Mouse (Mus musculus) spleen, adult 2 months (tissue): ENCODE data around the gene Stim1. TPM values are rescaled to one million over a fixed set of nuclear protein-coding genes. Genes with fewer than 3 reads are reported as not detected.

Experiments
- DNase-seq, 2 experiments: peaks; one replicate each; pipeline versions ENCODE4 v3.0.0 to v3.0.0-alpha.2; 2012 to 2021; ENCODE audit warnings: low spot score in 2 of 2, low read depth in 1 of 2
- H3K27ac ChIP-seq: fragments of 200-500 bp; 2 replicates; pipeline ENCODE4 v1.5.1; 2012; ENCODE audit warnings: low read length, inconsistent platforms; ENCODE audit not compliant: insufficient read depth
- H3K27me3 ChIP-seq: fragments of 200-500 bp; 2 replicates; pipeline ENCODE4 v1.6.1; 2012; ENCODE audit warnings: mild to moderate bottlenecking, moderate library complexity, low read length, inconsistent platforms; ENCODE audit not compliant: control insufficient read depth, insufficient read depth
- H3K36me3 ChIP-seq: fragments of 200-500 bp; 2 replicates; pipeline ENCODE4 v1.6.1; 2012; ENCODE audit warnings: mild to moderate bottlenecking, low read length, inconsistent platforms; ENCODE audit not compliant: control insufficient read depth, insufficient read depth
- H3K4me1 ChIP-seq: fragments of 200-500 bp; 2 replicates; pipeline ENCODE4 v1.6.1; 2011; ENCODE audit warnings: inconsistent platforms; ENCODE audit not compliant: control insufficient read depth, insufficient read depth, insufficient read length
- H3K4me3 ChIP-seq: fragments of 200-500 bp; 2 replicates; pipeline ENCODE4 v1.5.1; 2011; ENCODE audit warnings: mild to moderate bottlenecking, inconsistent platforms; ENCODE audit not compliant: insufficient read depth, insufficient read length; ENCODE audit errors: extremely low read depth
- CTCF ChIP-seq: fragments of 200-500 bp; IDR thresholded peaks from 2 replicates; pipeline ENCODE4 v1.5.1; 2011; ENCODE audit warnings: mild to moderate bottlenecking, inconsistent platforms; ENCODE audit not compliant: insufficient read depth, insufficient read length, insufficient replicate concordance; ENCODE audit errors: extremely low read depth
- POLR2A ChIP-seq: fragments of 200-500 bp; IDR thresholded peaks from 2 replicates; pipeline ENCODE4 v1.6.1; 2011; ENCODE audit warnings: low read depth, low read length, inconsistent platforms
- WGBS: fragments of 180-500 bp; shearing (Covaris S2); methylation state at CpG from one replicate; pipeline ENCODE4 v1.1.7; 2018; 5-methylcytosine and 5-hydroxymethylcytosine counted together
- polyA plus RNA-seq: library from polyadenylated mRNA; depleted of rRNA; stranded (reverse); fragments of >200 nt; gene quantifications from 2 replicates; pipeline ENCODE4 v1.2.3, GENCODE M21; 2012

Stim1 gene
- polyA plus RNA-seq, 1 experiment: 49.3 TPM

DNA sequence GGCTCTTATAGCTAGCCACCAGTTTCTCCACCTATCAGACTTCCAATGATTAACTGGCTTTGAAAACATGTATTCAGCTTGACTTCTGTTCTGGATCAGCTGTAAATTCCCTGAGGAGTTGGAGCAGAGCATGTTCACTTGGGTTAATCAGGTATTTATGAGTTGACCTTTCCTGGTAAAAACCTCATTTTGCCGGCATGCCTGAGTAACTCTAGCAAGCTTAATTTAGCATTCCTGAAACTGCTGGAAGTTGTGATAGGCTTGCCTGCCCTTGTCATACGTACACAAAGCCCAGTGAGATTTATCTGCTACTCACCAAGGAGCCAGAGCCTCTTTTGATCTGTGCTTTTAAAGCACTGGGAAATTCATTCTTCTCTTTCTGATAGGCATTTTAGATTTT is 25.6 kb downstream of the Stim1 start:
- H3K36me3 ChIP-seq: peaks cover 2% of the 10 kb centered on the region
- no peak overlapping the region for H3K4me3 ChIP-seq
- no peak for DNase-seq
- no peaks in the 10 kb centered on the region for H3K27me3 ChIP-seq
- H3K27ac ChIP-seq: no peak overlapping the region
- 59% methylated on average over 2 of the region's 2 CpGs for WGBS
- TF ChIP-seq POLR2A (no peak), CTCF (no peak)
- no peaks in the 10 kb centered on the region for H3K4me1 ChIP-seq

DNA sequence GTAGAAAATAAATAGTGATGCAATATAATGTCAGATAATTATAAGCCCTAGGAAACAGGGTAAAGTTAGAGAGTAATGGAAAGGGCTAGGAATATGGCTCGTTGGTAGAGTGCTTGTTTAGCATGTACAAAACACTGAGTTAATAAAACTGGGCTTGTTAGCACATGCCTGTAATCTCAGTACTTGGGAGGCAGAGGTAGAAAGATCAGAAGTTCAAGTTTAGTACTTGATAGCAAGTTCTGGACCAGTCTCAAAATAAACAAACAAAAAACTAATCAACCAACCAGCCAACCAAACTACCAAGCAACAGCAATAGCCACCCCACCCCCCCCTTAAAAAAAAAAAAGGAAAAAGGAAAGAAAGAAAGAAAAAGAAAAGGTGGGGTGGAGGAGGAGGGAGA is 33.2 kb downstream of the Stim1 start:
- Histone ChIP-seq H3K4me1 (no peaks in the 10 kb centered on the region), H3K27ac (no peak overlapping the region), H3K27me3 (no peaks in the 10 kb centered on the region), H3K4me3 (no peak overlapping the region), H3K36me3 (no peaks in the 10 kb centered on the region; the same call in 1 of the 2 replicates)
- TF ChIP-seq CTCF (no peak), POLR2A (no peak)
- WGBS: 90% methylated on average over 1 of the region's 1 CpGs
- DNase-seq: no peak

DNA sequence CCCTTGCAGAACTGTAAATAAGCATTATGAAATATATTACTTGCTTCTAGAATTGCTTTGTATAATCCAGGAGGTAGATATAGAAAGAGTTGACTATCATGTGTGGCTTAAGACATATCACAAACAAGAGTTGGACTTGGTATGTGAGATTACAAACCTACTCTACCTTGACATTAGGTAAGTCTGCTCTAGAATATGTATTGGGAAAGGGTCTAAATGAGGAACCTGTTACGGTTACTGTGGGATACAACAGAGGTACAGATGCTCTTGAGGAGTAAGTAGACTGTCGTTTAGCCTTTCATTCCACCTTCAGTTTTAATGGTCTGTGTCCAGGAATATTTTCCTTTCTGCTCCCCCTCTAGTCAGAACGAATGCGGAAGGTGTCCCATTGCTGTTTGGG is 34.9 kb downstream of the Stim1 start:
- H3K36me3 ChIP-seq: no peaks in the 10 kb centered on the region; the same call in 1 of the 2 replicates
- TF ChIP-seq POLR2A (no peak), CTCF (no peak)
- no peak overlapping the region for H3K27ac ChIP-seq
- no peaks in the 10 kb centered on the region for H3K27me3 ChIP-seq
- H3K4me3 ChIP-seq: no peak overlapping the region
- DNase-seq: no peak
- no peaks in the 10 kb centered on the region for H3K4me1 ChIP-seq
- 94% methylated on average over 4 of the region's 4 CpGs for WGBS

DNA sequence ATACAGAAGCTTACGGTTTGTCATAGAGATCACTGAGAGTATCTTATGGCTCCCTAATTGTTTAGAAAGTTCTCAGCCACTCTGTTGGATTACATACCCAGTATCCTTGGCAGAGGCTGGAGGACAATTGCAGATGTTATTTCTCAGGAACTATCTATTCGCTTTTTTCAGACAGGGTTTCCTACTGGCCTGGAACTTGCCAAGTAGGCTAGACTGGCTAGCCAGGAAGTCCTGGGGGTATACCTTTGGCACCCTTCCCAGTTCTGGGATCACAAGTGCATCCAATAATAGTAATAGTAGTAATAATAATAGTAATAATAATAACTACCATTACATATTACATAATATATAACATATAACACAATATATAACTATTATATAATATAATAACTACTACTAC is 38.0 kb downstream of the Stim1 start:
- Histone ChIP-seq H3K4me3 (no peak overlapping the region), H3K27ac (no peak overlapping the region), H3K36me3 (no peaks in the 10 kb centered on the region; the same call in 1 of the 2 replicates), H3K27me3 (no peaks in the 10 kb centered on the region), H3K4me1 (no peaks in the 10 kb centered on the region)
- TF ChIP-seq CTCF (no peak), POLR2A (no peak)
- DNase-seq: no peak
- 86% methylated on average over 2 of the region's 2 CpGs for WGBS

DNA sequence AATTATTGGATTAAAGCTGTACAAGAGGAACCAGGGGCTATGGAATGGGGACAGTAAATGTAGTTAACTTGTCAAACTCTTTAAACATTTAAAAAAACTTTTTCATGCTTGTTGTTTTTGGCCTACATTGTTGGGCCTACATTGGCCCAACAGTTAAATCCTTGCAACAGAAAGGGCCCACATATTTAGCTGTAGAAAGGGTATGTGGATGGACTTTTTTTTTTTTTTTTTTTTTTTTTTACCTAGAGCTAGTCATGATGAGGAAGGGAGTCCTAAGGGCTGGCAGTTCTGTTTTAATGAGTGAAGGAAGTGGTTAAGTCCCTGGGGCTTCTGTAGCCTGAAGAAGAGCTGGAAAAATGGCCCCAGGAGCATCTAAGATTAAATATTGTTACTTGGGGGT is 42.7 kb downstream of the Stim1 start:
- TF ChIP-seq POLR2A (no peak), CTCF (no peak)
- Histone ChIP-seq H3K4me1 (peaks cover 5% of the 10 kb centered on the region), H3K27me3 (no peaks in the 10 kb centered on the region), H3K27ac (no peak overlapping the region), H3K36me3 (0 out of 2 replicates have a peak, but pooled peaks cover 1% of the 10 kb centered on the region), H3K4me3 (no peak overlapping the region)
- DNase-seq: no peak

DNA sequence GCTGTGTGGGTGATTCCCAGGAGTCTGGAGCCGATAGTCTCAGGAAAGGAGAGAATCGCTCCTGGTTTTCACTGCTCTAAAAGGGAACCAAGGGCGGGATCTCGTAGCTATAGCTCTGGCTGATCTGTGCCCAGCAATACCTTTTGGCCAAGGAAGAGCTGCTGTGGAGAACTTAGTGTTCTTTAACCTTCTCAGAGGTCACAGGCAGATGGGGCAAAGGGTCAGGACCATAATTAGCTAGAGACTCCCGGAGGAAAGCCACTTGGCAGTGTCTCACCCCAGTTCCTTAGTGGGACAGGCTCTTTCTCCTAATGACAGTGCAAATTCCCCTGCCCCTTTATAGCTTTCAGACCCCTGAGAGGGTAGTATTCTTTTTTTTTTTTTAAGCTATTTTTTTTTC is 43.2 kb downstream of the Stim1 start:
- Histone ChIP-seq H3K27me3 (no peaks in the 10 kb centered on the region), H3K4me3 (no peak overlapping the region), H3K36me3 (0 out of 2 replicates have a peak, but pooled peaks cover 1% of the 10 kb centered on the region), H3K4me1 (peaks cover 5% of the 10 kb centered on the region), H3K27ac (no peak overlapping the region)
- DNase-seq: no peak
- TF ChIP-seq POLR2A: no peak
- TF ChIP-seq CTCF: no peak
- 94% methylated on average over 5 of the region's 5 CpGs for WGBS

DNA sequence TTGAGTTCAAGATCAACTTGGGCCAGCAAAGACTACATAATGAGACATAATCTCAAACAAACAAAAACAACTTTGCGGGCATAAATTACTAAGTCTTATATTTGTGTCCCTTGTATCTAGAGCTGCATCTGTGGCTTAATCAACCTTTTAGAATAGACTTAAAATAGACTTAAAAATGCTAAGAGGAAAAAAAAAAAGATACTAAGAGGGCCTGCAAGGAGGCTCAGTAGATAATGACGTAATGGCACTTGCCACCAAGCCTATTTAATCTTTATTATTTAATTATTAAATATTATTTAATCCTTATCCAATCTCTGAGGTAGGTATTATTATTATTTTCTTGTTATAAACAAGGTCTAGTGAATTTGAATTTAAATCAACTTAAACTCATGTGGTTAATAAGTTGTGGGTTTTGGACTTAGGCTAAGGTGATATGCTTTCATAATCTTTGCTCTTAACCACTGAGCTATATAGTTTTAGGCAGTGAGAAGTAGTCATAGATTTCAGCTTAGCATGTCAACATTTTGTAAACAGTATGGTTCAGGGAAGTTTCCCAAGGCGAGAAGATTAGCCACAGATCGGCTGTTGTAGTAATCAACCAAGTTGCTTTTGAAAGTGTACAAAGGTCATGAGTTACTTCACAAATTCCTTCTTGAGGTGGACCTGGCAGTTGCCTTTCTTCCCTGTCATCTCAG is 45.4 kb downstream of the Stim1 start:
- no peak for DNase-seq
- WGBS: 74% methylated on average over 4 of the region's 4 CpGs
- Histone ChIP-seq H3K36me3 (0 out of 2 replicates have a peak, but pooled peaks cover 1% of the 10 kb centered on the region), H3K27ac (no peak overlapping the region), H3K27me3 (no peaks in the 10 kb centered on the region), H3K4me1 (peaks cover 5% of the 10 kb centered on the region), H3K4me3 (no peak overlapping the region)
- TF ChIP-seq POLR2A (no peak), CTCF (no peak)
